Mouse (Mus musculus): ENCODE data around the gene Snx1.

- TF ChIP-seq POLR2A (IDR thresholded peaks at IDR 0.05; ENCODE audit: control insufficient read depth, low read depth, low read length) (no peak), CTCF (IDR thresholded peaks at IDR 0.05; ENCODE audit: control insufficient read depth, insufficient read depth, insufficient replicate concordance, low read depth, low read length) (no peak)
These were observed 16.3 kb downstream of the Snx1 start for GRCm38 (mm10) chr9:66110126-66110525.

Measured in testis, adult 2 months (tissue).